Mouse (Mus musculus) retina, postnatal 1 day (tissue): ENCODE data around the gene Zfp1.

Experiments used
- DNase-seq: peaks from one replicate; pipeline ENCODE4 v3.0.0-alpha.2; 2012

Gene Zfp1

DNA sequence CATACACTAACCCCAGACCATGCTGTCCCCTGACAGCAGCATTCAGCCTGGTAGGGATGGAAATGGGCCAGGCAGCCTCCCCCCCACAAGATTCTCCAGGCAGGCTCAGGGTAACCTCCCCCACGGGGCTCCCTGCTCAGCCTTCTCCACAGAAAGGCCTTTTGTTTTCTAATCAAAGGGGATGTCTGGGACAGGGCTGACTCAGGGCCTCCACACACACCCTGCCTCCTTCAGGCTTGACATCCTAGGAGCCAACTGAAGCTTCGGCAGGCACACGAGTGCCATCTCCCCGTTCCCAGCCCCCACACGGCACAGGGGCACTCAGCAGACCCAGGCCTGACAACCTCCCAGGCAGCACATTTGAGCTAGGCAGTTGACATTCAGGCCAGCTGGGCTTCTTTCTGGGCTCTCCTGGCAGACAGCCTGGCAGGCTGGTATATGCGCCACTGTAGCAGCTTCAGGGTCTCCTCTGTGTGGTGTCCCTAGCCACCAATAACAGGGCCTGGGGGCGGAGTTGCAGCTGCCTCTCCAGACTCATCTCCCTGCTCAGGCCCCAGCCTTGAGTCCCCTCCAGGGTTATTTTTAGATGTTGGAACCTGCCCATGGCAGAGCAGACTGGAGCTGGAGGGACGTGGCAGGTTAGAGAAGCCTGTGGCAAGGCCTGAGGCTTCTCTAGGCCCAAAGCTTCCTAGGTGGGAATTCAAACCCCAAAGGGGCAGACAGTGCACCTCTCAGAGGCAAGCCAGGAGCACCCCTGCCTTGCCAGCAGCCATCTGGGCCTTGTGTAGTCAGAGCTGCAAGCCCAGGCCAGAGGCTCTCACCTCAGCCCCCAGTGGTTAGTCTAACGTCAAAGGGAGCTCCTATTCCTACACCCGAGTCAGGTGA, 73.6 kb downstream of the Zfp1 start:
- DNase-seq = peak; percentile 91

- no peak for DNase-seq
These were observed 74.2 kb downstream of the Zfp1 start for GRCm38 (mm10) chr8:111717488-111717792.

DNA sequence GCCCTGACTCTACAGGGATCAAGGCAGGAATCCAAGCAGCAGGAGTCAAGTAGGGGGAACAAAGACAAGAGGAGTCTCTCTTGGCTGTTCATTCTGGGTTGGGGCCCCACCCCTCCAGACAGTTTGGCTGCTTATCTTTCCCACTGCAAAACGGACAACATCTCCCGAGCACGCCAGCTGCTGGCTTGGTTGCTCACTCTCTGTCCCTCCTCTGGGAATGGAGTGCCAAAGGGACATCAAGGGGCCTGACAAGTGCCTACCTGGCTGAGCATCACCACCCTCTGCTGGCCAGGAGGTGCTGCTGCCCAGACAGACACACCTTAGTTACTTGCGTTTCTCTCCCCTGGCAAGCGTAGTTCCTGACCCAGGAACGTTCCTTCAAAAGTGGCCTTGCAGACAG, 74.7 kb downstream of the Zfp1 start:
- no peak for DNase-seq

DNA sequence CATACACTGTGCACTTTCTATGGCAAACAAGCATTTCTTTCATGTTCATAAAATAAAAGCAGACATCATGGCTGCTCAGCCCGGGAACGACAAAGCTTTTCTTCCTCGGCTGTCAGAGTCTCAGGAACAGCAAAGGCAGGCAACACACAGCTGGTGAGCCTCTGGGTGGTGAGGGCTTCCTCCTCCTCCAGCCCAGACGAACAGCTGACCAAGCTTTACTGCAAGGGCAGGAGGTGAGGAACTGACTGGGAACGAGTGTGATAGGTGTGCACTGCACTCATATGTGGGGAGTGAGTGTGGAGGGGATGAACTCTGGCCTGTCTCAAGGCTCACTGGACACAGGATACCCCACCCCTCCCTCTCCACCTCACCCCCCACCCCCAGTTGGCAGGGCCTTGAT, 75.7 kb downstream of the Zfp1 start:
- DNase-seq = no peak

DNA sequence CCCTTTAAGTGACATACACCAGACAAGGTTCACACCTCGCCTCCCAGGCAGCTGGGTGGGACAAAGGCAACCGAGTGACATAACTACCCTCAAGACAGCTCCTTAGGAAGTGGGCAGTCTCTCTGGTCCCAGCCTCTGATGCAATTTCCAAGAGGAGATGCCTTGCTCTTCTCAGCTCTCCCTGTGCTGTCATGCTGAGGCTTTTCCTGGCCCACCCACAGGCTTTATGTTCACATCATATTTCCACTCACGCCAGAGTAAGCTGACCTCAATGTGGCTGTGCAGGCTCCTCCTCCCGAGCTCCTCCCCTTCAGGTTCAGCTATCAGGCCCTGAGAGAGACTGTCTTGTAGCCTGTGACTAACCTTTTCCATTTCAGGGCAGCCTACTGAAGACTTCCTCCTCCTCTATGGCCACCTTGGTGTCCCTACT, 76.9 kb downstream of the Zfp1 start:
- DNase-seq = peak; percentile 85
